Mouse (Mus musculus) heart, adult 8-10 months (tissue): Measurements from ENCODE around the gene Fermt1. TPM values are rescaled to one million over a fixed set of nuclear protein-coding genes. Genes with fewer than 3 reads are reported as not detected.

ENCODE experiments used
- DNase-seq: peaks from one replicate; pipeline ENCODE4 v3.0.0; 2022; ENCODE audit warnings: low spot score
- total RNA-seq, 4 experiments: library from RNA; stranded (reverse); gene quantifications; 2 replicates each; pipeline ENCODE4 v1.2.4; 2022

Gene Fermt1
- not detected for total RNA-seq

DNA sequence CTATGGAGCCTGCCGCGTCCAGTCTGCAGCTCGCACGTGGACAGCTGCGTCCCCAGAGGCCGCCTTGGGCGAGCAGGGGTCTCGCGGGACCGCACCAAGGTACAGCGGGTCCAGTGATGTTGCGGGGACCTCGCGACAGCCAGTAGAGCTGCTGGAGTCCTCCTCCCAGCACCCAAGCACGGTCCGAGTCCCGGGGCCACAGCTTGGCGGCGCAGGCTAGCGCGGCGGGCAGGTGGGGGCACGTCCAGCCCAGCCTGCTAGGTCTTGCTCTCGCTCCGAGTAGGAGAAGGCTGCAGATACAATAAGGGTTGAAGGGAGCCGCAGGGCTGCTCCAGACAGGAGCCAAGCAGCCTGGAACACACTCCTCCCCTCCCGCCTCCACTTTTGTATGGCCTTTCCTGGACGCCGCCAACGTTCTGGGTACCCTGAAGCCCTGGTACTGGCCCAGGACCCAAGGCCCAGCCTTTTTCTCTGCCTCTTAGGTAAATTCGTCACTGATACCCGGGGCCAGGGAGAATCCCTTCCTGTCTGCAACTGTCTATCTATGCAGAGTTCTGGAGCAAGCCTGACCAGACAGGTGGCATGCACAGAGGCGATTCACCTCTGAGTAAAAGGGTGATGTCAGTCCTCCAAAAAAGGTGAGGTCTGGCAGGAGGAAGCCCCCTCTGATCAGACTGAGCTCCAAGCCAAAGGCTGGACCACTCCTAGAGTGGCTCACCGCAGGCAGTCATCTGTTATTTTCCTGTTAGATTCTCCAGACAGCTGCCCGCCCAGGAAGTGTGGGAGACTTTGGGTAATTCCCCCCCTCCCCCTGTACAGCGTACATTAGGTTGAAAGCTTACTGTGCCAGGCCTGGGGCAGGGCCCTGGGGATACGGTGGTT lies at the start of gene Fermt1:
Fermt1 (minus strand) TSS at position 581 of the 882 bp plus-strand sequence.
- DNase-seq, result no peak

DNA sequence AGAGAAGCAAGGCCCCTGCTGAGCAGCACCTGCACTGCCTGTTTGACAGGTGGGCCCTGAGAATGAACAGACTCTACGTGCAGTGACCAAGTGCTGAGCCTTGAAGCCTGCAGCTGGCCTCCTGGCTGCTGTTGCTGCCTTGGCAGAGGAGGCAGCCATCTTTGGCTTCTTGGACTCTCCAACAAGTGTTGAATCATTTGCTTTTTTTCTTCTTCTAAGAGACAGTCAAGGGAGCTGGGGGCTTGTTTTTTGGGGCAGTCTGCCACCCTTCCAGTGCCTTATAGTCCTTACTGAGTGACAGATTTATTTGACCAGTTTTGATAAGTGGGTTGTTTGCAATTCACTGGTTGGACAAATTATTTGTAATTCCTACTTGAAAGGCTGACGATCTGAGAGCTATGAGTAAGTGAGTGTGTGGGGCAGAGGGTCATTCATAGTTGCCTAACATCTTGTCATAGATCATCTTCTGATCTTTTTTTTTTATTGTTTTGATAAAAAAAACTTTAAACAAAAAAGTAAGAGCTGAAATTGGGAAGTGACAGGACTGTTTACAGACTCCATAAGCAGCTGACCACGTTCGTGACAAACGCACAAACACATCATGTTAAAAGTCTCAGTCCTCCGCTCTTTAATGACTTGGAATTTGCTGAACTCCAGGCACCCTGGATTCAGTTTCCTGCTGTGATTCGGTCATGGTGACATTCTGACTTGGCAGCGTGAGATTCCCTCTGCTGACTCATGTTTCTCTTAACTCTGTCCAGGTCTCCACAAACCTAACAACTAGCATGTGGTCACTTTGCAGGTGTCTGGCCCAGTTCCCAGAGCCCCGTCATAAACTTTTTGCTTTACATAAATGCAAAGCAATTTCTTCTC lies 47.2 kb upstream of the Fermt1 start:
- peak; percentile 16 for DNase-seq

DNA sequence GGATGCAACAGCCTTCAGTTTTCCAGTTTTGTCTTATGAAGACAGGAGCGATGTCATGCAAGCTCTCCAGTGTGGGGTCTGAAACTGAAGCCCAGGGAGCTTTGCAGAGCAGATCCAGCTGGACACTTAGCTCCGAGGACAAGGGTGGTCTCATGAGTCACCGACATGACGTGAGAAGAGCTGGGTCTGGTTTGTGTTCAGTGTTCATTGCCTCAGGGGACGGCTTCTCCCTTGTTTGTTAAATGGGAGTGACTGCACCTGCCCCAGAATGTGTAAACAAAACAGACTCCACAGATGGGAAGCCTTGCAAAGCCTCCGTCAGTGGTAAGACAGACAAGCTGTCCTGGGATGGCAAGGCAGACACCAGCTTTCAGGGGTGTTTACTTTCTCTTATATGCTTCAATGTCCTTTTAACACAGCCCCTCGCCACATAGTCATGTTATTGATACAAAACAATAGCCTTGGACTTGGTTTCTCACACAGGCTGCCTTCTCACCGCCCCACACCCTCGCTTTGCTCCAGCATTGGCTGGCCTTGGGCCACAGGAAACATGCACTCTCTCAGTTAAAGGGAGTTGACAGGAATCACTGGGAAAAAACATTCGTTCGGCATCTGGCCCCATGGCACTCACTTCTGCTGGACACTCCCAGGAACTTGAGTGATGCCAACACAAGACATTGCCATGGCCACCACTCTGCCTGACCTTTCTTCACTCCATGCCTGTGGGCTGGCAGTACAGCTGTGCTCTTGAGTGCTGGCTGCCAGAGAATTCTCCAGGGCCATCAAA lies 44.3 kb upstream of the Fermt1 start:
- peak; percentile 4 for DNase-seq

DNA sequence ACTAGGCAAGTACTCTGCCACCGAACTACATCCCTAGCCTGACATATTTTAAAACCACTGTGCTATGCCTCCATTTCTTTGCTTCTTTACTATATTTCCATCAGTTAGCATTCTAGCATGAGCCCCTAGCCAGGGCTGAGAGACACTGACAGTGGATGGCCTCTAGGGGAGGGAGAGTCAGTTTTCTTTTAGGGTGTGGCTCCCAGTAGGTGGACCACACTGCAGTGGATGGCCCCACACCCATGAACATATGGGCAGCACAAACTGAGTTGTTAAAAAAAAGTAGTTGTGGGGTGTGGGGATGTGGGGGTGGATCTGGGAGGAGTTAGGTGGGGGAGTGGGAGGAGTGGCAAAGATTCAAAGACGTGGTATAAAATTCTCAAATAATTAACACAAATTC lies 27.6 kb upstream of the Fermt1 start:
- no peak for DNase-seq

DNA sequence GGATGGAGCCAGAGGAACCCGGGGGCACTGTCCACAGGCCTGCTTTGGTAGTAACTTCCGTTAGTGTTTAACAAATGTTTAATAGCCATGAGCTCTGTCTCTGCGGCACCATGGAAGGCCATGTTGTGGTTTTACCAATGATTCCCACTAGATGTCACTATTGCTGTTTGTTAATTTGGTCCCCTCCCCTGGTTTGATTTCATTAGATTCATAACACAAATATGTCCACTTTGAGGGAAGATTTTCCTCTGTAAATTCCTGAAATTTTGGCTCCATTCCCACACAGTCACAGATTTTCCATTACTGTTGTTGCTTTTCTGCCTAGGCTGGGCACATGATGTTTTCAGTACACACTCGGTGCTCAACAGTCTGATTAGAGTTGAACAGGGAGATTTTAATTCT lies 25.1 kb upstream of the Fermt1 start:
- DNase-seq, result peak; percentile 24

DNA sequence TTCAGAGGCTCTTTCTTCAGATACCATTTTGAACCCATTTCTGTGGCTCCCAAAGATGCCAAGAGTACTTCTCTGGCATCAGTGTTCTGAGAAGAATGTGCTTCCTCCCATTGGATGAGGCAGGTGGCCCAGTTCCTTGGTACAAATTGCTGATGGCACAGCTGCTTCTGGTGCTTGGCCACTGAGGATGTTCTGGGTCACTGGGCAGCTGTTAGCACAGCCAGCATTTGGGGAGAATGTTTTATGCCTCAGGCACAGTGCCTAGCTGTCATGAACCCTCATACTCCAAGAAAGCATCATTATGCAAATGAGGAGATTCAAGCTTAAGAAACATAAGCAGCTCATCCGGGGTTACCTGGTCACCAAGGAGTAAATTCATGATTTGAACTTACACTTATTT lies 12.1 kb upstream of the Fermt1 start:
- no peak for DNase-seq

DNA sequence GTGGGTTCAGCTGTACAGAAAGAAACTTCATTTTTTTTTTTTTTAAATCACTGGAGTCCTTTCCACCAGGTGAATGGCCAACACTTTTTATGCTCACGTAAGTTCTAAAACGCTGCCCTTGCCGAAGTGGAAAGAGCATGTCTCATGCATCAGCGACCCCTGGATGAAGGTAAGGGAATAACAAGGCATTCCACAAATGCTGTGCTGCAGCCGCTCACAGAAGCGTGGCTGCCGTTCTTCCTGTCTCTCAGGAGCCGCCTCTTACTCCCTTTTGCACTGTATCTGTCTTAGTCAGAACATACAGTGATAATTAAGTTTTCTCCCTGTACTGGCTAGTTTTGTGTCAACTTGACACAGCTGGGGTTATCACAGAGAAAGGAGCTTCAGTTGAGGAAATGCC lies 6.5 kb upstream of the Fermt1 start:
- no peak for DNase-seq

DNA sequence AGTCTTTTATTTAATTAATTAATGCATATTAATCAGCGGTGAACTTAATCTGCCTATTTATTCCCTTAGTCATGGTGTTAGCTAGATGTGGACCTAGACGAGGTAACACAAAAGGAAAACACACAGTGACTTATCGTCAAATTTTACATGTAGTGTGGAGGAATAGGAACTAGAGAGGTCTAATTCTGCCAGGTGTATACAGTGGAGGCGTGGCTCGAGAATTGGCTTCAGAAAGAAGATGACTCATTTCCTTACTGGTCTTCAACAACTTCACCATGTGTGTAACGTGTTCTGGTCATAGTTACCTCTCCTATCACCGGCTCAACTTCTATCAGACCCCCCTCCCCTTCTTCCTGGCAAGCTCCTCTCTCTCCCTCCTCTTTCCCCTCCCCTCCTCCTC lies 2.5 kb upstream of the Fermt1 start:
- DNase-seq, result no peak

DNA sequence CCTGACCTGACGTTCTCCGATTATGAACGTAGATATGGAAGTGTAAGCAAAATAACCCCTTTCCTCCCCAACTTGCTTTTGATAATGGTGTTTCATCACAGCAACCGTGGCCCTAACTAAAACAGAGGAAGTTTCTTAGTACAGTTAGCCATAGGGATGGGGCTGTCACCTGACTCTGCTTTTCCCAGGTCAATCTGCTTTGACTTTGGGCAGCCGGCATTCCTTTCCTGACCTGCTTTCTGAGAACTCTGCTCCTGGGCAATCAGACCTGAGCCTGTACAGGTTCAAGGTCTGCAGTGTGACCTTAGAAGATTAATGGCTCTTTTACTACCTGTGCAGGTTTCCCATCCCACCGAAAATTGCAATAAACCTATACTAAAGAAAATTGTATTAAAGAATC lies 1.3 kb upstream of the Fermt1 start:
- DNase-seq, result no peak

DNA sequence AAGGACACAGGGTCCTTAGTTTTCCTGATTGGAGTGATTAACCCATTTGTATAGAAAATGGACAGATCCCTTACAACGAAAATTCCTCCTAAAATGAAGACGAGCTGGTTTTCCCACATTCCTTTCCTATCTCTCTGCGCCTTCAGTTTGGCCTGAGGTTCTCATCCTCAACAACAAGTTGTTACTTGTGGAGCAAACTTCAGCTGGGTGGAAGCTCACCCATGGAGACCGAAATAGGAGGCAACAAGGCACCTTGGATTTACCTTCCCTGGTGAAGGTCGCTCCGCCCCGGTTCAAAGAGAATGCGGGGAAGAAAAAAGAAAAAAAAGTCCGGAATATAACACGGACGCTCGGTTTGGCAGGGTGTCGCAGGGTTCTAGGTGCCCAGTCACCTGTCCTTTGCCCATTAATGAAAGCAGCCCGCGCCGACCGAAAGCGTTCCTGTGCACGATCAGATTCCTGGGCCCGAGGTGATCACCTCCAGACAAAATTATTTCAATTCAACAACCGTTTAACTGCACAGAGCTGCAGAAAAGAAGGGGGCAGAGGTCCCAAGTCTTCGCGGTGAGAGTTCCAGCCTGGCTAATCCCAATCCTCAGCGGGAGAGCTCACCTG lies 888 bp downstream of the Fermt1 start:
- no peak for DNase-seq

DNA sequence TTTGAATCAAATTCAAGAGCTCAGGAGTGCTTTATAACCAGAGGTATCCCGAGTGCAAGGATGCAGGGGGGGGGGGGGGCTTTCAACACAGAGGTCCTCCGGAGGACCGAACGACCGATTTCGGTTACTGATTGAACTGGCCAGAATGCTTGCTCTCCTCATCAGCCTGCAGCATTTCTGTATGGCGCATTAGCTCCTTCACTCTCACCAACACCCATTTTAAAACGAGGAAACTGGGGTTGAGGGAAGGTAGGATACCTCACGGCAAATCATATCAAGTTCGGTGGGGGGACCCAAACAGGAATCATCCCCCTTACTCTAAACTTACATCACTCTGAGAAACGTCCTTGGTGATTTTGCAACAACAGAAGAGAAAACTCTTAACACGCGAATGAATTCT lies 1.7 kb downstream of the Fermt1 start:
- no peak for DNase-seq

DNA sequence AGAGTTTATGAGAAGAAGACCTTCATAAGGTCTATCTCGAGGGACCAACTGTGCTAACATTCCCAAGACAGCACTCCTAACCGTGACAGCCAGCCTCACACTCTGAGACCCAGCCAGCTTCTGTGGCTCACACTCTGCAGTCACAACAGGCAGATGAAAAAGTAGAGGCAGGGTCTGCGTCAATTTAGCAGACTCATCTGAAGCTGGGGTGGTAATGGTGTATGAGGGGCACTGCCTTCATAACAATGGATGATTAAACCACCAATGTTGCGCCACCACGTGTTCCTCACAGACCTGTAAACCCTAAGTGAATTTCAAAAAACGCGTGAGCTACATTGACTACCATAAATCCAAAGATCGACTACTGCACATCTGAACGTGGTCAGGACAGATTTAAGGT lies 2.1 kb downstream of the Fermt1 start:
- no peak for DNase-seq

DNA sequence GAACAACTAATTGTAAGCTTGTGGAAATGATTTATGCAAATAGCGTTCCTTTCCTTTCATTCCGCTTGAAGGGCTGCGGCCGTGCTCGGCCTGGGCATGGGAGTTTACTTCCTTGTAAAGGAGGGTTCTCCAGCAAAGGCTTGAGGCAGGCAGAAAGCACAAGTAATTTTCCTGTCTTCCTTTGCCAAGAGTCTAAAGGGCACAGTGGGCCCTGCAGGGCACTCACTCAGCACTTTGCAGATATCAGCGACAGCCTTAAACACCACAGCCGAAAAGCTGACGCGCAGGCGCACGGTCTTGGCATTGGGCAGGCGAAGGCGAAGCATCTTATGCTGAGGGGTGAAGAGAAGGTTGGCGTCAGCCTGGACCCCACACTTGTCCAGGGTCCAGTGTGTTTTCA lies 6.7 kb downstream of the Fermt1 start:
- no peak for DNase-seq

DNA sequence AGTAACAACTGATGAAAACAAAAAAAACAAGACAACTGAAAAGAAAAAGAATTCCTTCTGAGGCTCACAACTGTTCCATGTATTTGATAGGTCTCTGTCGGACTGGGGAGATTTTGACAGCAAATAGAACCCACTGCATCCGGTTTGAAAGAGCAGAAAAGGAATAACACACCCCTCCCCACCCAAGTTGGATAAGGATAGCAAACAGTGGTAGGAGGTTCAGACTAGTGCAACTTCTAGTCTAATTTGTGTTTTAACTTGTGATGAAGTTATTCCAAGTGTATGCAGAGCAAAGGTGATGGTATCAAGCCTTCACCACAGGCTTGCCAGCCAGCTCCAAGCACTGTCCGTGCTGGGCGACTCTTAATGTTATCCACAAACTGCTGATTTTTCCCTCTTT lies 9.5 kb downstream of the Fermt1 start:
- no peak for DNase-seq

DNA sequence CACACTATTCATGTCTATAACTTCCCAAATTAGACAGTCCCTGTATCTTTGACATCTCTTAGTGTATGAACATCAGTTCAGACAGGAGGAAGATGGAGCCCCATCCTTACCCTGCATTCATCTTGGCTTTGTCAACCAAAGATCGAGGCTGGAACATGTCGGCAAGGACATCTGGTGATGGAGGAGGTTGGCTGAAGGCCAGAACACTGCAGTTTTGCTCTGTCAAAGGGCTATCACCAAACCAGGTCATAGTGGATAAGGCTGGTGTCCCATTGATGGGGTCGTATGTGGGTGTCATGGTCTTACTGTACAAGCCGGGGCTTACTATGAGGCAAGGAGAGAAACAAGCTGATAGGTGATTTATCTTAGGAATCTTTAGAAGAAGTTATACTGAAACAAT lies 11.0 kb downstream of the Fermt1 start:
- DNase-seq, result no peak

DNA sequence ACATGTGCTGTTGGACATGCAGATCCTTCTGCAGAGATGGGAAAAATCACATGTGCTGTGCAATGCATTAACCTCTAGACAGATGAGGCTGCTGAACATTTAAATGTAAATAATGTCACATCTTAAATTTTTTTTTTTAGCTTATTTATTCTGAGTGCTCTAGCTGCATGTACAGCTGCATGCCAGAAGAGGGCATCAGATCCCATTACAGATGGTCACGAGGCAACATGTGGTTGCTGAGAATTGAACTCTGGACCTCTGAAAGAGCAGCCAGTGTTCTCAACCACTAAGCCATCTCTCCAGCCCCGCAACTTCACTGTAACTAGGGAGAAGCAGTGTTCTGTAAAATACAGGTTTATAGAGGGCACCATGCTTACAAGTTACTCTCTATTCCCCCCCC lies 11.6 kb downstream of the Fermt1 start:
- no peak for DNase-seq

DNA sequence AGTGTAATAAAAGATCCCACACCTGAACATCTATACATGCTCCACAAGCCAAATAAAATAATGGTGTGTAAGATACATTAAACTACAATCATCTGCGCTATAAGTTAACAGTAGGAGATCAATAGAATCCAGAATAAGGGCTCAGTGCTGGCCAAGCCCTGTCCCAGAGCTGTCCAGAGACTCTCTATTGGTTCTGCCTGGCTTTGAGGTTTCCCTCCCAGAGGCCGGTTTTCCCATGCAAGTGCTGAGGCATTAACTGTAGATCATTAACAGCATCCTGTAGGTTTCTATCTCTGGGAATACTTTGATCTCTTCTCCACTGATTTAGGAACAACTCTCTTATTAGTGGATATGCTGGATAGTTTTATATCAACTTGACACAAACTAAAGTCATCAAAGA lies 16.7 kb downstream of the Fermt1 start:
- no peak for DNase-seq

DNA sequence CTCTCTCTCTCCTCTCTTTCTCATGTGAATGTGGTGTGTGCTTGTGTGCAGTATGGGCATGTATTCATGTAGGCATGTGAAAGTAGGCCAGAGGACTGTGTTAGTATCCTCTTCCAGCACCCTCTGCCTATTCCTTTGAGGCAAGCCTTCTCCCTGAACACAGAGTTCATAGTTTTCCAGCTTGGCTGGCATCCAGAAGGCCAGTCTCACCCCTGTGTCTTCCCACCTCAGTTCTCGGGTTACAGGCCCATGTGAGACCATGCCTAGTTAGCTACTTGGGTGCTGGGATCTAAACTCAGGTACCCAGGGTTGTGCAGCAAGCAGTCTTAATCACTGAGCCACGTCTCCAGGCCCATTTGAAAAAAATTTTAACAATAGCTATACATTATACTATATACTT lies 17.8 kb downstream of the Fermt1 start:
- no peak for DNase-seq

DNA sequence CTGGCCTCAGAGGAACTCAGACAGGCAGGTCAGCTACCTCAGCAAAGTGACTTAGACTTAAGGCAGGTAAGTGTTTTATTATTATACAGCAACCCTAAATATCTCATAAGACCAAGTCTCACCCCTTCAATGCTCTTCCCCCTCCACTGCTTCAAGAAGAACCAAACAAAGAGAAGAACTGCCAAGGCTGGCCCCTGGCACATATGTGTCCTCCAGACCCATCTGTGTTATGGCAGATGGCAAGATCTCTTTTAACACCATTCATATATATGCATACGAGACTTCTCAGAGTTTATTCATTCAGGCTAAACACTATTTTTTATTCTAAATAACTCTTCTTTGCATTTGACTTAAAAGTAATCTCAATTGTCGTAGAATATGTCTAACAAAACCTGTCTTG lies 18.4 kb downstream of the Fermt1 start:
- no peak for DNase-seq

DNA sequence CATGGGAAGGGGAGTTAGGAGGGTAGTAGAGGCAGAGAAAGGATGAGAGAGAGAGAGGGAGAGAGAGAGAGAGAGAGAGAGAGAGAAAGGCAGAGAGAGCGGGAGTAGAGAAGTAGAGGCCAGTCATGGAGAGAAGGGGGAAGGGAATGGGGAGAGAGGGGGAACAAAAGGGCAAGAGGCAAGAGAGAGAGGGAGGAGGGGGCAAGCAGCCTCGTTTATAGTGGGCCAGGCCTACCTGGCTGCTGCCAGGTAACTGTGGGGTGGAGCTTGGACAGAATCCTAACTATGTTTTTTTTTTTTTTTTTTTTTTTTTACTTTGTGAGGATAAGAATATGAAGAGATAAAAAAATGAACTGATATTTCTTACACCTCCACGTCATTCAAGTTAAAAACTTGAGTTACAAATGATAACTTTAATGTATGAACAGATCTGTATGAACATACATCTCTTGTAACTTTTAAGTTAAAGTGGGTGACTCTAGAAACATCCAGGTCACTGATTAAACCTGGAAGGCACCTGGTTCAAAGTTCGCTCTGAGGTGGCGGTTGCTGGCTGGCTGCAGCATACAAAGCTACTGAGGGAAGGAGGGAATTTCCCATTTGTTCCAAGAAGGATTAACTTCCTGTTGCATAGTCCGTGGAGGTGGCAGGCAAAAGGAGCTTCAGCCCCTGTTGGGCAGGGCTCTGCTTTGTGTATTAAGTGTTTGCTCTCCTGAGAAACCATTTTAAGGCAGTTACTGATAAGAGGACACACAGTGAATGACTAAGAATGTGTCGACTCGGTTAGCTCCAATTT lies 22.2 kb downstream of the Fermt1 start:
- DNase-seq, result no peak
